Mouse (Mus musculus) spleen, adult 12 weeks (tissue): ENCODE measurements around the gene Smc4.

Experiments
- DNase-seq: peaks from one replicate; pipeline ENCODE4 v3.0.0; 2022; ENCODE audit warnings: low spot score

The Smc4 gene

DNA sequence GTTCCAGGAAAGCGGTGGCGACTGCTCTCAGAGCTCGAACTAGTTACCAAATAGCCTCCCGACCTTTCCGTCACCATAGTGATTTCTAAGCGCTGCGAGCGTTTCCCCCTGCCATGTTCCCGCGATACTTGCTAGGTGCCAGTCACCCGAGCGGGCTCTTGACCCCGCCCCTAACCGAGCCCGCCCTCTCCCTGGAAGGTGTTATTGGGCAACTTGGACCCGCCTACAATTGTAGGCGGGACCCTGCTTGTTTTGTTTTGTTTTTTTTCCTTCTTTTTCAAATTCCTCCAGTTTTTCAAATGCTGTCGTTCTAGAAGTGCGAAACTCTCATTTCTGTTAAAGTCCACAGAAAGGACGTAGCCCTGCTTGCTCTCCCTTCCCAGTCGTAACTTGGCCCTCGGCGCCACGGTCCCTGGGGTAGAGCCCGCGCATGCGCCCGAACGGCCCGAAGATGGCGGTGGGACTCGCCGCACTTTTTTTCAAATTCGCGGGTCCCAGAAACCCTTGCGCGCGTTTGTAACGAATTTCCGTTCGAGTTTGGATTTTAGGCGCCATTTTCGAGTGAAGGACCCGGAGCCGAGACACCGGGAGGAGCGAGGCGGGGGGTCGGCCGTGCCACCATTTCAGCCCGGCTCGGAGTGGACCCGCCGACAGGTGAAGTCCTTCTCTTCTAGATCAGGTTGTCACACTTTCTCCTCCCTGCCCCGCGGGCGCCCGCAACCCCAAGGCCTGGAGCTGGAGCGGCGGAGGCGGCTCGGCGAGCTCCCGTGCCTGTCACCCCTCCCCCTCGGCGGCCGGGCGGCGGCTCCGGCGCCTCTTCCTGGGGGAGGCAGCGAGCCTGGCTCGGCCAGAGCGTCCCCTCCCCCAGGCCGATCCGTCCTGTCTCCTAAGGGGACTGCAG, at the start of gene Smc4, which contains the start of gene Ift80:
Gene Smc4, plus strand, starts transcription at position 302 of the 901 bp plus-strand sequence.
Gene Ift80, minus strand, starts transcription at position 134 of the 901 bp plus-strand sequence.
- DNase-seq: peak; percentile 95

GRCm38 (mm10) chr3:68956454-68956853, 48.1 kb upstream of the Smc4 start:
- DNase-seq: no peak

- DNase-seq: no peak
Measured at GRCm38 (mm10) chr3:68957413-68957812, 47.1 kb upstream of the Smc4 start.

DNA sequence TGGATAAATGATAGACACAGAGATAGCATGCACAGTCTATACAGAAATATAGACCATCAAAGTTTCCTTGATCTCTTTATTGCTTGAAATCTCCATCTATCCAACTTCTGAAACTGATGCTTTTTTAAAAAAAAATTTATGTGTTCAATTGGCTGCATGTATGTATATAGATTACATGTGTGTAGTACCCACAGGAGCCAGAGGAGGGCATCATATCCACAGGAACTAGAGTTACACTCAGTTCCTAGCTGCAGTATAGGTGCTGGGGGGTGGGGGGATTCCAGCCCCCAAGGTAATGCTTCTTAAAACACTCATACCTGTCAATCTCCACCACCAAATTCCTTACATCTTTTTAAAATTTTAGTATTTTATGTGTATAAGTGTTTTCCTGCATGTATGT, 39.9 kb upstream of the Smc4 start:
- no peak for DNase-seq

GRCm38 (mm10) chr3:68966527-68967285, 37.8 kb upstream of the Smc4 start:
- no peak for DNase-seq

- no peak for DNase-seq
Measured at GRCm38 (mm10) chr3:68967404-68967803, 37.1 kb upstream of the Smc4 start.

- DNase-seq: no peak
Measured at GRCm38 (mm10) chr3:68969091-68969590, 35.4 kb upstream of the Smc4 start.

DNA sequence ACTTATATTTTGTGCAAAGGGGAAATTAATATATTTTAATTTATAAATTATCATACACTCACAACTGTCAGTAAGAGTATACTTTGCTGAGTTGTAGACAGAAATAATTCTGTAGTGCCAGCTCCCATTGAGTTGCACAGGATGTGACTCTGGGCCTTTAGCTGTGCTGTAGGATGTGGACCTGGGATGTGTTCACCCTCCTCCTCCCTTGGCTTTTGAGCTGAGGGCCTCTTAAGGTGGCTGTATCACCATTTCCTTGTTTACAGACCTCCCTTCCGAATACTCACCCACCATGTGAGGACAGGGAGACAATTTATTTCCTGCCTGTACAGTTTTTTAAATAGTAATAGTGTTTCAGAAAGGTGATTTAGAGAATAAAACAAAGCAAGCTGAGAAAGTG, 31.0 kb upstream of the Smc4 start:
- DNase-seq: no peak

GRCm38 (mm10) chr3:68974639-68975532, 29.7 kb upstream of the Smc4 start:
- DNase-seq: no peak

DNA sequence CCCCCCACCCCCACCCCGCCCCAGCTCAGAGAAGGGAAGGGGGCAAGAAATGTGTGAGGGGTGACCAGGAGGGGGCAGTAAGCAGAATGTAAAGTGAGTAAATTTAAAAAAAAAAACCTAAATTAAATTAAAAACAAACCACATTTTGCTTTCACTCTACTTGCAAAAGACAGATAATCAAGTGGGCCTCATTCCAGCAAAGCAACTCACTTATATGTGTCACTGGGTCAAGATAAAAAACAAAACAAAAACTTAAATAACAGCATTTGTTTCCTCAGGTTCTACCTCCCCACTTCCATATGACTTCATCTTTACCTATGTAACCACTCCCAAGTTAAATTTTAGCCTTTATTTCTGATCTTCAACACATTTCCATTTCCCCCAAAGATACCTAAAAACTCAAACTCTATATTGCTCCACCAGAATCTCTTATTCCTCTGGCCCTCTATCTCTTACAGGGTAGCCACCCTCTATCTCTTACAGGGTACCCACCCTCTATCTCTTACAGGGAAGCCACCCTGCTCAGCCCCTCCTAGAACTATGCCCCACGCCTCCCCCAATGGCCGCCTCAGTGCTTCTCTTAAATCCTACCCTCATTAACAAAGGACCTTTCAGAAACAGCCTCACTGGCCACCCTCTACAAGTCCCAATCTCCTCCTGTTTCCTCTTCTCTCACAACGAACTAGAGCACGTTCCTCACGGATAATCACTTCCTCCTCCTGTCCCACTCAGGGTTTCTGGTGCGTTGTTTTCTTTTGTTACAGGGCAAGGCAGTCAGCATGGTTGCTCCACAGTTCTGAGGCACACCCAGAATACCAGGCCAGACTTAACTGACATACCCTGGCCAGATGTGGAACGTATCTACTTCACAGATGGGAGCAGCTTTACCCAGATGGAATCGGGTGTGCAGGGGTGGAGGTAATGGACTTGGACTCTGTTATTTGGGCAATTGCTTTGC, 28.7 kb upstream of the Smc4 start:
- DNase-seq: no peak

DNA sequence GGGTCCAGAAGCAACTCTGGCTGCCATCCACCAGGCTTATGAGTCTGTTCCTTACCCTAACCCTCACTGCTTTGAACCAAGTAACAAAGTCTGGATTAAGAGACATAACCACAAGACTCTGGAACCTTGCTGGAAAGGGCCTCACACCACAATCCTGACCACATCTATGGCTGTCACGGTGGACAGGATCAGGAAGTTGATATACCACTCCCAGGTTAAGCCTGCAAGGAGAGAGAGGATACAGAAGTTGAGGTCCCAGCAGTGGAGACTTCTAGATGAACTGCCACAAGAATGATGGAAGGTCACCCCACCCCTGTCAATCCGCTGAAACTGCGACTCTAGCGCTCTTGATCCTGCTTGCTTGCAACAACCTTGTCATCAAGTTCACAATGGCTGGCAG, 26.8 kb upstream of the Smc4 start:
- no peak for DNase-seq

DNA sequence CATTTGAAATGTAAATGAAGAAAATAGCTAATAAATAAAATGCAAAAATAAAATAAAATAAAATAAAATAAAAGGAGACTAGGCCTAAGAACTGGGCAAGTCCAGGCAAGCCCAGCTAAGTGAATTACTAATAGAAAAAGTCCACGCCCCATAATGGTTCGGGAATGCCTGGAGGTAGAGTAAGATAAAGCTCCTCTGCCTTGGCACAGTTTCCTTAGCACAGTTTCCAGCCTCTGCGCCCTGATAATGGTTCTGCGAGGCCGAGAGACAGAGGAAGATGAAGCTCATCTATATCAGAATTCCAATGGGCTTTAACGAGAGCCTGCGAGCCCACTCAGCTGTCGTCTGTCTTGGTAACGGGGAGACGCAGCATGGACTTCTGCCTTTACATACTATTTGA, 25.4 kb upstream of the Smc4 start:
- DNase-seq: peak; percentile 36

DNA sequence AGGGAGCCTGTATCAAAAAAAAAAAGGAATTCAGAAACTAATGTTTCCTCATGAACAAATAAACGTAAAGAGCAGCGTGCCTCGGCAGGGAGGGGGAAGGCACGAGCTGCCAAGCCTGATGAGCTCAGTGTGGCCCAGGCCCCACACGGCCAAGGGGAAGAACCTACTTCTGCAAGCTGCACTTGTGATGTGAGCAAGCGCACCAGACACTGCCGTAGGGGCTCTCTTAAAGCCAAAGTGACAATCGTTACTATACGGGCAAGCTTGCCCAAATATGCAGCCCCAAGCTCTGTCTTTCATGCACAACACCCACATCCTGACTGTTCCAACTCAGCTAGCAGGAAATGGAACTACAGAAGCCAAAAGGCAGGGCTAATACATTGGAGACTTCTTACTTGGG, 23.6 kb upstream of the Smc4 start:
- DNase-seq: no peak

DNA sequence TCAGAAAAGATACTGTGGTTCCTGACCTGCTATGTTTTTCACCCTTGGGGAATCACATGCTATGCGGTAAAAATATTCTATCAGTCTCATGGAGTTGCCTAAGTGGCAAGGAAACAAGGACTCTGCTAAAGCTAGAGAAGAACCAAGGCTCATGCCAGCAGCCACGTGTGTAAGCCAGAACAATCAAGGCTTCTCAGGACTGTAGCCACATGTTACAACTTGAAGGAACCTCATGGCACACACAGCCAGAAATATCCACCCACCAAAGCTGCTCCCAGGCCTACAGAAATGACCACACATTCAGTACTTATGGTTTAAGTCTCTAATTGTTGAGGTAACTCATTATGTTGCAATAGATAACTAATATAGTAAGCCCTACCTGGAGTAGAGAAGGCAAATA, 18.0 kb upstream of the Smc4 start:
- DNase-seq: no peak

DNA sequence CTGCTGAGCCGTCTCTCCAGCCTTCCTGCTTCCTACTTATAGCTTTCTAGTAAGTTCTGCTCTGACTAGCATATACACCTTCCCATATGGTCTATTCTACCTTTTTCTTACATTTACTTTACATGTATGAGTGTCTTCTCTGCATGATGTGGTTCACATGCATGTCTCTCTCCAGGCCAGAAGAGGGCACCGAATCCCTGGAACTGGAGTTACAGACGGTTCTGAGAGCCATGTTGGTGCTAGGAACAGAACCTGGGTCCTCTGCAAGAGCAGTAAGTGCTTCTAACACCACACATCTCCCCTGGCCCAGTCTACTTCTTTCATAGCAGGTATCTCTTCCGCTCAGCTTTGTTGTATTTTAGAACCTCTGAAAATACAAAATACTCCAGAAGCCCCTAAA, 1.8 kb upstream of the Smc4 start:
- no peak for DNase-seq

- no peak for DNase-seq
Measured at GRCm38 (mm10) chr3:69004055-69004436, 492 bp upstream of the Smc4 start.

GRCm38 (mm10) chr3:69005338-69006245, 1.1 kb downstream of the Smc4 start:
- peak; percentile 66 for DNase-seq

DNA sequence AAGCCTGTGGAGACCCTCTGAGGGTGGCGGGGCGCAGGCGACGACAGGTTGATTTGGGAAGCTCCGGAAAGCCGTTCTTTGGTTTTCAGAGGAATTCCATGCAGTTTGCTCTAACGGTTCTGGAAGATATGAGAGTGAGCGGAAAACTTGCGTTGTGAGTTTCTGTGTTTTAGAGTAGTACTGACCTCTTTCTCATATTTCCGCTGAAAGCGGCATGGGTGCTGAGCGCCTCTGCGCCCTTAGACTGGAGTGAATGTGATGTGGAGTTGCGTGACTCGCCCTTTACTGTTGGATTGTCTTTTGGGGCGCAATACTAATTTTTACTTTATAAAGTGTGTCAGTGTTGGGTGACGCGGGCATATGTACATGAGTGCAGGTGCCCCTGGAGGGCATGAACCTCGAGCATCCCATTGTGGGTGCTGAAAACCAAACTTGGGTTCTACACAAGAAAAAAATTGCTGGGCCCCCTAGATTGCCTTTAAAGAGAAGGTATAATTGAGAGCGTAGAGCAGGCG, 1.8 kb downstream of the Smc4 start:
- DNase-seq: peak; percentile 8

- no peak for DNase-seq
Measured at GRCm38 (mm10) chr3:69008873-69009272, 4.3 kb downstream of the Smc4 start.
